Mouse (Mus musculus) cerebellum, adult 9-11 months (tissue): ENCODE data around the gene Mindy4b-ps.

ENCODE experiments used
- DNase-seq: peaks from one replicate; pipeline ENCODE4 v3.0.0; 2022

Mindy4b-ps gene

GRCm38 (mm10) chr3:58784219-58785092 is 37.7 kb downstream of the Mindy4b-ps start:
- peak; percentile 39 for DNase-seq

GRCm38 (mm10) chr3:58783602-58784218 is 38.4 kb downstream of the Mindy4b-ps start:
- DNase-seq: peak; percentile 29

DNA sequence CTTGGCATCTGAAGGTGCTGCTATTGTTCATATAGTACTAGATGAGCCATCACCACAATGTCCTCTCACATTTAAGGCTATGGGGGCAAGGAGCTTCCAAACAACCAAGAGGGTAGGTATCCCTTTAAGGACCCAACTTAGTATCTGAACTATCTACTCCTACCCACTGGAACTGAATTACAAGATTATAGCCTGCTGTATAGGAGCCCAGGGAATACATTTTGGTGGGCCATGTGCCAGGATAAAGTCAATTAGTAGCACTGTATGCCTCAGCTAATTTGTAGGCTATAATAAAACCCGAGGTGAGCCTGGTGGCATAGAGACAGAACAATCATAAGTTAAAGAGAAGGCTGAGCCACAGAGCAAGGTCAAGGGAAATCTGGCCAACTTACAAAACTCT is 65.7 kb downstream of the Mindy4b-ps start:
- DNase-seq: no peak

DNA sequence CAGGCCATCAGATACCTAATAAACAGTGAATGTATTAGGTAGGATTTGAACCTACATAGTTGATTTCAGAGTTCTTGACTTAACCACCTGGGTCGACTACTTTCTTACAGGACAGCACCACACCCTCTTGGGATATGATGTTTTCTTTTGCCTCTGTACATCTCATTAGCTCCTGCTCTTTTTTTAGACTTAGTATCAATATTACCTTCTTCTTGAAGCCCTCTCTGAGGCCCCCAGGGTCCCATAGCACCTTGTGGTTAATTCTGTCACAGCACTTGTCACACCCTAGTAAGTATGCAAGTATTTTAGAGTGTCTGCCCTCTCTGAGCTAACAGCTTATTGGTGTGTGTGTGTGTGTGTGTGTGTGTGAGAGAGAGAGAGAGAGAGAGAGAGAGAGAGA is 66.3 kb downstream of the Mindy4b-ps start:
- DNase-seq: no peak

GRCm38 (mm10) chr3:58754361-58754760 is 67.8 kb downstream of the Mindy4b-ps start:
- no peak for DNase-seq

GRCm38 (mm10) chr3:58751818-58752620 is 70.1 kb downstream of the Mindy4b-ps start:
- DNase-seq: peak; percentile 86

DNA sequence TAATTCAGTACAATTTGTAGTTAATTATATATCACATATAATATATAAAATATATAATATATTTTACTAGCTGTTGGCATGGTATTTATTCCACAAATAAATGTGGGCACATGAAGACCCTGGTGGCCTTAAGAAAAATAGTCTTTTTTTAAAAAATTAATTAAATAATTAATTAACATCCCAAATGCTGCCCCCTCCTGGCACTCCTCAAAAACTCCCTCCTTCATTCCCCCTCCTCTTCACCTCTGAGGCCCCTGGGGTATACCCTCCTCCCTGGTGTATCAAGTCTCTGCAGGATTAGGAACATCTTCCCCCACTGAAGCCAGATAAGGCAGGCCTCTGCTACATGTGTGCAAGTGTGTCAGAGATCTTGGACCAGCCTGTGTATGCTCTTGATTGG is 73.4 kb downstream of the Mindy4b-ps start:
- DNase-seq: no peak

- no peak for DNase-seq
Observed at GRCm38 (mm10) chr3:58747924-58748323, 74.2 kb downstream of the Mindy4b-ps start.

DNA sequence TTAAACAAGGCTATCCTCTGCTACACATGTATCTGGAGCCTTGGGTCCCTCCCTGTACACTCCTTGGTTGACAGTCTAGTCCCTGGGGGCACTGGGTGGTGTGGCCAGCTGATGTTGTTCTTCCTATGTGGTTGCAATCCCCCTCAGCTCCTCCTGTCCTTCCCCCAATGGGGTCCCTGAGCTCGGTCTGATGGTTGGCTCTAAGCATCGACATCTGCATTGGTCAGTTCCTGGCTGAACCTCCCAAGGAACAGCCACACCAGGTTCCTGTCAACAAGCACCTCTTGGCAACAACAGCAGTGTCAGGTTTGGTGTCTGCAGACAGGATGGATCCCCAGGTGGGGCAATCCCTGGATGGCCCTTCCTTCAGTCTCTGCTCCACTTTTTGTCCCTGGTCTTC is 82.6 kb downstream of the Mindy4b-ps start:
- DNase-seq: no peak
